Mouse (Mus musculus) neural tube, postnatal 0 days (tissue): Measurements from ENCODE around the gene Srpk3. TPM values are rescaled to one million over a fixed set of nuclear protein-coding genes. Genes with fewer than 3 reads are reported as not detected.

Experiments
- polyA plus RNA-seq: library from polyadenylated mRNA; unstranded; fragments of >200 nt; fragmentation: Nextera tagmentation; extraction: Ambion mirVana; gene quantifications from 2 replicates; pipeline ENCODE4 v1.2.1, GENCODE M21; 2015

The Srpk3 gene
- 2.1 and 2.8 TPM in 2 replicates for polyA plus RNA-seq

GRCm38 (mm10) chrX:73774168-73774760 is at the start of gene Srpk3:
Gene Srpk3 (plus strand): TSS chrX:73774405.

GRCm38 (mm10) chrX:73756334-73757140 is 17.7 kb upstream of the Srpk3 start, which contains the start of gene Plxnb3:
Gene Plxnb3 (plus strand): TSS chrX:73757090.

GRCm38 (mm10) chrX:73786364-73787224 is 12.4 kb downstream of the Srpk3 start, which contains the start of the genes Idh3g and Ssr4:
Gene Idh3g (minus strand): TSS chrX:73786897.
Gene Ssr4 (plus strand): TSS chrX:73787028.

GRCm38 (mm10) chrX:73824185-73825151 is 50.3 kb downstream of the Srpk3 start, which contains the start of gene Pdzd4:
Gene Pdzd4 (minus strand): TSS chrX:73824969.

Other genes with a start within 250 kb of the Srpk3 start
- 2.0 and 2.2 TPM in 2 replicates for gene Dusp9, start 135.0 kb upstream of the Srpk3 start, polyA plus RNA-seq
- gene Pnck, start 114.3 kb upstream of the Srpk3 start, polyA plus RNA-seq = 160 and 181 TPM in 2 replicates
- gene Slc6a8, start 101.3 kb upstream of the Srpk3 start, polyA plus RNA-seq = 9.5 and 10.7 TPM in 2 replicates
- 152 and 157 TPM in 2 replicates for gene Bcap31, start 58.2 kb upstream of the Srpk3 start, polyA plus RNA-seq
- gene Abcd1, start 57.8 kb upstream of the Srpk3 start, polyA plus RNA-seq = 11.4 and 13.1 TPM in 2 replicates
- 2.4 and 3.4 TPM in 2 replicates for gene Plxnb3, start 17.3 kb upstream of the Srpk3 start, polyA plus RNA-seq
- gene Idh3g, start 12.5 kb downstream of the Srpk3 start, polyA plus RNA-seq = 244 and 280 TPM in 2 replicates
- 211 and 212 TPM in 2 replicates for gene Ssr4, start 12.6 kb downstream of the Srpk3 start, polyA plus RNA-seq
- 4.0 and 4.7 TPM in 2 replicates for gene Pdzd4, start 50.6 kb downstream of the Srpk3 start, polyA plus RNA-seq
- gene Avpr2, start 117.7 kb downstream of the Srpk3 start, polyA plus RNA-seq = not detected in 2 replicates
- gene L1cam, start 121.7 kb downstream of the Srpk3 start, polyA plus RNA-seq = 55.5 and 73.7 TPM in 2 replicates
- 1.9 and 2.2 TPM in 2 replicates for gene Arhgap4, start 147.5 kb downstream of the Srpk3 start, polyA plus RNA-seq
- gene Naa10, start 147.5 kb downstream of the Srpk3 start, polyA plus RNA-seq = 118 TPM in 2 replicates
- 12.8 and 15.2 TPM in 2 replicates for gene Renbp, start 156.4 kb downstream of the Srpk3 start, polyA plus RNA-seq
- gene Hcfc1, start 192.0 kb downstream of the Srpk3 start, polyA plus RNA-seq = 27.8 and 31.0 TPM in 2 replicates
- gene Irak1, start 249.5 kb downstream of the Srpk3 start, polyA plus RNA-seq = 39.7 and 41.8 TPM in 2 replicates